Mouse (Mus musculus): ENCODE results near the gene Wwp2.

Wwp2 gene

GRCm38 (mm10) chr8:107435421-107435961, 674 bp upstream of the Wwp2 start:
- DNase-seq = no peak

GRCm38 (mm10) chr8:107436841-107437421, 766 bp downstream of the Wwp2 start:
- no peak for DNase-seq

DNA sequence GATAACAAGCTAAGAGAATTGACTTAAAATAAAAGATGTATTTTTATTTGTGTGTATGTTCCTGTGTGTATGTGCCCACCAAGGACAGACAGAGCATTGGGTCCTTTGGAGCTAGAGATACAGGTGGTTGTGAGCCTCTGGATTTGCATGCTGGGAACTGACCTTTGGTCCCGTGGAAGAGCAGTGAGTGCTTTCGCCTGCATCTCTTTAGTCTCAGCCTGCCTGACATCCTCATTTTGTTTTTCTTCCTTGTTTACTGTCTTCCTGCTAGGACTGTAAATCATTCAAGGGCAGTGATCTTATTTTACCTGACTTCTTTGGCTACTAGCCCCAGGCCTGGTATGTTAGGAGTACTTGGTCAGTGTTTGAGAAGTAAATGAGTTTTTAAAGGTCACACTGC, 1.5 kb downstream of the Wwp2 start:
- no peak for DNase-seq

GRCm38 (mm10) chr8:107439880-107440625, 3.9 kb downstream of the Wwp2 start:
- no peak for DNase-seq

DNA sequence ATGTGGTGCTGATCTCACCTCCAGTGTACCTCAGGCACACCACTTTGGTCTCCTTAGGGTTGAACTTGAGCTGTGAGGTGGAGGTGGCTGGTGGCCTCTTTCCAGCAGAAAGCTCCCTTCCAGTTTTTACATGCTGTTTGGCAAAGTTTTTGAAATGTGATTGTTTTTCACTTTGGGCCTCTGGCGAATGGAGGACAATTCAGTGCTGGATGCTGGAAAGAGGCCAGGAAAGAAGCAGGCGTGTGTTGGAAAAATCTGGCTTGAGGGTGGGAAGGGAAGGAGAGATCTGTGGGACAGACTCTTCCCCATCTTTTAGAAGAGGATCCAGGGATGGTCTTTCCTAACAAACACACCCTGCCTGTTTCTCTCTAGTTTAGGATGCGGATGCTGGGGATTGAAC, 8.5 kb downstream of the Wwp2 start:
- DNase-seq = no peak

- DNase-seq = no peak
Observed at GRCm38 (mm10) chr8:107447713-107448112, 11.5 kb downstream of the Wwp2 start.

DNA sequence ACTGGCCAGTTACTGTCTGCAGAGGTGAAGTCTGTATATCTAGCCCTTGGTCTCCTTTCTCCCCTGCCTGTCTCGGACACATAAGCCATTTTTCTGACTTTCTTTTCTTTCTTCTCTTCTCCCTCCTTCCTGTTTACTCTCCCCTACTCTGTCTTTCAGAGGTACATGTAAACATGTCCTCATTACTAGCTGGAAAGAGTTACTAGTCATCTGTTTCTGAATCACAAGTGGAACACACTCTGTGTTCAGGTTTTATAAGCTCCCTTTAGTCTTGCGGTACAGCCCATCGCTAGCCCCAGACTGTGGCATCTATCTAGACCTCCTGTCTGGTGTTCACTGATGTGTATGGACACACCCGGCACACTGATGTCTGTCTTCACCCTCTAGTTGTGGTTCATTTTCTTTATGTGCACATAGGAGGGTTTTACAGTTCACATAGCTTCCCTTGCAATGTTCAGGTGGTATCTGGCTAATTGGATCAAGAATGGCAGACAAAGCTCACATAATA, 12.3 kb downstream of the Wwp2 start:
- no peak for DNase-seq

DNA sequence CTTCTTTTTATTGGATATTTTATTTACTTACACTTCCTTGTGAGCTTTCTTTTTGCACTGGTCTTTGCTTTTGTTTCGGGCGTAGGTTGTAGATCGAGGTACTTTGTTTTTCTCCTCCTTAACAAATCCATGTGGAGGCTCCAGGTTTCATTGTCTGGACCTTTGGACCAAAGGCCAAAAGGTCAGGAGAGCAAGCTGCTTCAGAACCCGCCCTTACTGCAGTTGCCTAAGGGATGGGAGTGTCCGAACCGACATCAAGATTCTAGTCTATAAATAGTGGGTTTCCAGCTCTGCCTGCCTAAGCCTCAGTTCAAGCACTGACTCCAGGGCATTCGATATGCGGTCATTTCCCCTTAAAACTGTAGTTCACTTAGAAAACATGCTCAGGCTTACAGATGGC, 13.0 kb downstream of the Wwp2 start:
- DNase-seq = no peak

GRCm38 (mm10) chr8:107449655-107450054, 13.5 kb downstream of the Wwp2 start:
- DNase-seq = no peak

DNA sequence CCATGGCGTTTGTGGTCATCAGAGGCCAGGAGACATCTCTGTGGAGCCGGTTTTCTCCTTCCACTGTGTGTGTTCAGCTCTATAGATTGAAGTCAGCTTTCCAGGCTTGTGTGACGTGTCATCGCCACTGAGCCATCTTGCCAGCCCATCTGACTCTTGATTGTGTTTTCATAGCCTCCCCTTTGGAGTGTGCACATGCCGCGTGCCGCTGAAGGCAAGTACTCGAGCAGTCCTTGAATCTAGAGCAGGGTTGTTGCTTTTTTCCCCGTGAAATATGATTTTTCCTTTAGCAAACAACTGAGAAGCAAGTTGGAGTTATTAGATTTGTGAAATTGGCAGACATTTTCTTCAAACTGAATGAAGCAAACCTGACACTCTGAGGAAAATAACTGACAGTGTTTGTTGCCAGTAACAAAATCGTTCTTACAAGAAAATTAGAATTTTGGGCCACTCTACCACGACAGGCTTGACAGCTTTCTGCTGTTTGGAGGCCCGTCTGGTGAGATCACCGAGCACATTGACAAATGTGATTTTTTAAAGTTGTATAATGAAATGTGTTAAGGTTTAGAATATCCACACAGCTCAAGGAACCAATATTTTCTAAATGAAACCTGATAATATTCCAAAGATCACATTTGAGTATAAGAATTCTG, 15.4 kb downstream of the Wwp2 start:
- DNase-seq = no peak

- DNase-seq = no peak
Observed at GRCm38 (mm10) chr8:107453386-107453785, 17.2 kb downstream of the Wwp2 start.

- no peak for DNase-seq
Observed at GRCm38 (mm10) chr8:107455268-107455667, 19.1 kb downstream of the Wwp2 start.

- DNase-seq = no peak
Observed at GRCm38 (mm10) chr8:107457725-107458124, 21.6 kb downstream of the Wwp2 start.

- no peak for DNase-seq
Observed at GRCm38 (mm10) chr8:107458281-107458680, 22.1 kb downstream of the Wwp2 start.

- DNase-seq = no peak
Observed at GRCm38 (mm10) chr8:107462423-107462822, 26.3 kb downstream of the Wwp2 start.

DNA sequence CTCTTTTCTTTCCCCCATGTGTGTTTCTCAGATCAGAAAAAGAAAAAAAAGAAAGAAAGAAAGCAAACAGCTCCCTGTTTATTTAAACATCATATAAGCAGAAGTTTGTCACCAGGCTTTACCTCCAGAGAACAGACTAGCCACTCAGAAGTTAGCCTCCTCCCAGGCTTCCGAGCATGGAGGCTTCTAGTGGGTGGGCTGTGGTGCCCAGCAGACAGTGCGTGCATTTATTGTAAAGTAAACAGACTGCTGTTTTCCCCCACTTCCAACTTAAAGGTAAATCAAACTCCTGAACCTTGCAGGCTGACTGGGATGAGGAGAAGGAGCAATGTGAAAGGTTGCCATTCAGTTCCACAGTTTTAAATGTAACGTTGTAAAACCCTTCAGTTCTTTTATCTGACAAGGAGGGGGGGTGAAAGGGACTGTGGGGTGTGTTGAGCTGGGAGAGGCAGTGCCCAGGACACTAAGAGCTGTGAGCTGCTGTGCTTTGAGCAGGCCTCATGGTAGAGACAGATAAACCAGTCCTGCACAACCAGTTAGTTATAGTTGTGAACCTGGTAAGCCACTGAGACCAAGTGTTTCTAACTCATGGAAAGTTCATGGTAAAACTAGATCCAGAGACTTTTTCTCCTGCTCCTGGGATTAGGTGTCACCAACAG, 29.3 kb downstream of the Wwp2 start:
- no peak for DNase-seq

- no peak for DNase-seq
Observed at GRCm38 (mm10) chr8:107466642-107467041, 30.5 kb downstream of the Wwp2 start.

DNA sequence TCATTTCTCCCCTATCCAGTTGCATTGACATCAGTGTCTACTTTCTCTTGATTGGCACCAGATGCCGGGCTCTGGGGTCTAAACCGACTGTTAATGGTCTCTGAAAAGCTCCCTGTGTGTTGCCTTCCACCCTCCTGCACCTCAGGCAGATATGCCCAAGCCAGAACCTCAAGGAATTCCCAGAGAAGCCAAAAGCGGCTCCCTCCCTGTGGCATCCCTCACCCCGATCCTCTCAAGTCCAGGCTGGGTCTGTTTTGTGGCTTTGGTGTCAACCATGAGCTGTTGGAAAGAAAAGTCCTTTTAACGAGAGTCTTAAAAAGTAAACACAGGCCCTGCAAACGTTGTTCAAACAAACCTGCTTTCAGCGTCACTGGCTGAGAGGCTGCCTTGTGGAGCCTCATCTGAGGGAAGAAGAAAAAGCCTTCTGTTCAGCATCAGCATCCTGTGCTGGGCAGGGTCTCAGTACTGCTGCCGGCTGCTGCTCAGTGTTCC, 32.7 kb downstream of the Wwp2 start:
- DNase-seq = no peak

DNA sequence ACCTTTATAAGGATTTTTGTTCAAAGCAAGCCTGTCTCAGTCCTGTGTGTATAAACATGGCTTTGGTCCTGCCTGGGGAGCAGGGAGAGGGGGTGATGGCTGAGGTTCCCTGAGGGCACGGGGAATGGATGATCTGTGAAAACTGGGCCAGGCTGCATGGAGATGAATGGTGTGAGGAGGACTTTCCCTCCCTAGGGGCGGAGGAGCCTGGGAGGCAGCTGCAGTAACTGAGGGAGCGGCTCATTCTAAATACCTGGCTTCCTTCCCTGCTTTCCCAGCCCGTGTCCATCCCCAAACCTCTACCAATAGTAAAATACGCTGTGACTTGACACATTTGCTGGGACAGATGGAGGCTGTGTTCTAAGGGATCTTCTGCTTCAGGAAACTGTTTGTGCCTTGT, 34.1 kb downstream of the Wwp2 start:
- no peak for DNase-seq

- DNase-seq = peak; percentile 48
Observed at GRCm38 (mm10) chr8:107472403-107473100, 36.4 kb downstream of the Wwp2 start.

GRCm38 (mm10) chr8:107473369-107473768, 37.2 kb downstream of the Wwp2 start:
- no peak for DNase-seq

GRCm38 (mm10) chr8:107475613-107476012, 39.4 kb downstream of the Wwp2 start:
- peak; percentile 39 for DNase-seq
